Mouse (Mus musculus) left cerebral cortex, postnatal 10 days (tissue): ENCODE measurements around the gene Sh3gl1. TPM values are rescaled to one million over a fixed set of nuclear protein-coding genes. Genes with fewer than 3 reads are reported as not detected.

Experiments
- DNase-seq, 2 experiments: peaks; one replicate each; pipeline ENCODE4 v3.0.0; 2021 to 2022; ENCODE audit warnings: low spot score in 2 of 2, mixed read lengths in 1 of 2; ENCODE audit errors: extremely low spot score in 1 of 2
- intact Hi-C: fragments of 180-260 bp; cut with DNase I; formaldehyde crosslinking; loops from one replicate; pipeline ENCODE4 v1.15.1; 2025
- total RNA-seq, 2 experiments: library from RNA; stranded (reverse); gene quantifications; 2 replicates each; pipeline ENCODE4 v1.2.3; 2021

The Sh3gl1 gene
- total RNA-seq, 2 experiments from 2014 or later, result 53.7 TPM

DNA sequence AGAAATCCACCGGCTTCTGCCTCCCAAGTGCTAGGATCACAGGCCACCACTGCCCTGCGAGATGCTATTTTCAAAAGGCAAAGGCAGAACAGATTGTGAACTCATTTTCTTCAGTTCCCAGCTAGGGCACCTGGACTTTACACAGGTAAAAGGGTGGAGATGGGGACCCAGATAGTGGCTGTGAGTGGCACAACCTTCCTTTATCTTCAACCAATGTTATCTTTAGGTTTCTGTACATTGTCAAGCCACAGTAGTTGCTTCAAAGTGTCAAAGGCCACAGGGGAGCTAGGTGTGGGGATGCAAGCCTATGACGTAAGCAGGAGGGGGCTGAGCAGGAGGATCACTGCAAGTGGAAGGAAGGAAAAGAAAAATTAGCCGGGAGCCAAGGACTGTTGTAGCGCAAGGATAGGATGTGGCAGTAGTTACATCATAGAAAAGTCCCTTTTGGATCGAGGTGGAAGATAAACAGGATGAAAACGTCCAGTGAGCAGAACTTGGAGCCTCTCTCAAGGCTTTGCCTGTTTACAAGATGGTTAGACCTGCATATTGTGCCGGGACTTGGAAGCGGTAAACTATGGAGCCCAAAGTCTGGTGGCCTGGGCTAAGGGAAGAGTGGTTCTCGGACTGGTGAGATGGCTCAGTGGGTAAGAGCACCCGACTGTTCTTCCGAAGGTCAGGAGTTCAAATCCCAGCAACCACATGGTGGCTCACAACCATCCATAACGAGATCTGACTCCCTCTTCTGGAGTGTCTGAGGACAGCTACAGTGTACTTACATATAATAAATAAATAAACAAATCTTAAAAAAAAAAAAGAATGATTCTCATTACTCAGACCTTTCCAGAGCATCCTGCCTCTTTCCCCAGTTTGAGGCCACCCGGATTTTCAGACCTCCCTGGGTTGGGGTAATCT is 28.7 kb downstream of the Sh3gl1 start:
- no peak for DNase-seq
- intact Hi-C loops, result no loop called here

DNA sequence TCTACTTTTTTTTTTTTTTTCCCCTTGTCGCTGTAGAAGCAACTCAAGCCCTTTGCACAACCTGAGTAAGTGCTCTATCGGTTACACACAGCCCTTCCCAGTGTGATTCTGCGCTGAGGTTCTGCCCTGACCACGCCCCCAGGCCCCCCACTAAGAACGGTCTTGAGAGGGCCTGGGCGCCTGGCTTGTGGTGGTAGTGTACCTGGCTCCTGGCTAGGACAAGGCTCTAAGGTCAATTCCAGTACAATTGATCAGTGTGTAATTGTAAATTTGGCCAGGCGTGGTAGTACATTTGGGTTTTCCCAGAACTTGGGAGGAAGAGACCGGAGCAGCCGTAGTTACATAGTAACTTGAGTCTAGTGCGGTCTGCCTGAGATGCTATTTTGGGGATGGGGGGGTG is 29.5 kb downstream of the Sh3gl1 start:
- intact Hi-C loops, result no loop called here
- no peak for DNase-seq

DNA sequence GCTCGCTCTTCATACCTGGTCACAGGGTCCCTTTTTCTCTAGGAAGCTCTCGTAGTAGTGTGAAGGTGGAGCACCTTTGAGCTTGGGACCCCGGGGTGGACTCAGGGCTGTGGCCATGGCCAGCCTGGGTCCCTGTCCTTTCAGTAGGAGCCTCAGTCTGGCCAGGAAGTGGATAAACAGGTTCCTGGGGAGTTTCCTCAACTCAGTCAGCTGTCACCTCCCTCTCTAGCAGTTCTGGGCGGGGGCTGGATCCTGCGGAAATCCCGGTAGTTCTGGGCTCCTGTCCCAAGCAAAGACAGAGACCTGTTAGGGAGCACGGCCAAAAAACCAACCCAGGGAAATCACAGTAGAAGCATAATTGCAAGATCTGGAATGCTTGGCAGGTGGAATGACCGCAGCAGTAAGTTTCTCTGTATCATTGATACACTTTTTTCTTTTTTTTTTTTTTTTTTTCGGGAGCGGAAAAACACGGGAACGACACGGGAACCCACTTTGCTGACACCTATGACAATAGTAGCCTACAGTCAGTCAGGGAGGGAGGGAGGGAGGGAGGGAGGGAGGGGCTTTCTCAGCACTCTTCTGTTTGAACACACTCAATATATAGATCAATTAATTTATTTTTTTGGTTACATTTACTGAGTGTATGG is 30.9 kb downstream of the Sh3gl1 start, which contains the start of the genes Stap2 and Mpnd:
TSS of gene Stap2 (minus strand) at position 170 of the 647 bp plus-strand sequence.
TSS of gene Mpnd (plus strand) at position 297 of the 647 bp plus-strand sequence.
- intact Hi-C loops, result no loop called here
- peak in 1 of 2 experiments; percentile 81 for DNase-seq

DNA sequence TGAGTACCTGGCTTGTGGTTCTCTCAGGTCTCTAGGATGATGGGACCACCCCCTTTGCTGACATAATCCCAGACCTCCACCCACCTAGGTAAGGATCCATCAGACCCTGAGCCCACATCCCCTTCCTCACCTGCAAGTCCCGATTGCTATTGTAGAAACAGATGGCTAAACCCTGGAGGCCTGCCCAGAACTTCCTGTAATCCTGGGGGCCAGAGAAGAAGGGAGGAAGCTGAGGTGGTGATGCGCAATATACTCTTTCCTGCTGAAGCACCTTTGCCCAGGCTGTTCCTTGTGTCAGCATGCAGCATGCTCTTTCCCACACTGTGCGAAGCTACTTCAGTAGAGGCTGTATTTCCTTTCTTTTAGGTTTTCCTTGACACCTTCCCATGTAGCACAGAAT is 33.4 kb downstream of the Sh3gl1 start:
- intact Hi-C loops, result no loop called here
- no peak for DNase-seq

DNA sequence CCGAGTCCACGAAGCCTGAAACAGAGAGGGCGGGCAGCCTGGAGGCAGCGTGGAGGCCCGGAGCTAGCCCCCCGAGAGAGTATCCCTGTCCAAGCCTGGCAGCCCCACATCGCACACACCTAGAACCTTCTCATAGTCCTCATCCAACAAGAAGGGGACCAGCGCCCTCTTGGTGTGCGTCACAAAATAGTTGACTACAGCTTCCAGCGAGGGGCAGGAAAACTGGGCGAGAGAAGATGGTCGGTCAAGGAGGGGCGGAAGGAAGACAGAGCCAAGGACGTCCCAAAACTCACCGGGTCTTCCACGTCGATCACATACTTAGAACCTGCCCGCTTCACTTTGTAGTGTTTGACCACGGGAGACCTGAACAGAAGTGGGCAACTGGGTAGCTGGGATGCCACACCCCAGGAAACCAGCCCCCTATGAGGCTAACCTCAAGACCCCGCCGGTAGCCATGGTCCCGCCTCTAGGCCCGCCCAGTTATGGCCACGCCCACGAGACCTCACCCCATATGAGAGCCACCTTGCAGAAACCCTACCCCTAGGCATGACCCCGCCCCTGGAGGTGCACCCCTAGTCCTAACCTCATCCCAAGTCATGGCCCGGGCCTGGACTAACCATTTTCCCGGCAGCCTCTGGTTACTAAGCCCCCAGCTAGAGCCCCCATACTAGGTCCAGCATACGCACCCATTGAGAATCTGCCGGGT is 36.5 kb downstream of the Sh3gl1 start:
- DNase-seq, result no peak
- intact Hi-C loops, result no loop called here

DNA sequence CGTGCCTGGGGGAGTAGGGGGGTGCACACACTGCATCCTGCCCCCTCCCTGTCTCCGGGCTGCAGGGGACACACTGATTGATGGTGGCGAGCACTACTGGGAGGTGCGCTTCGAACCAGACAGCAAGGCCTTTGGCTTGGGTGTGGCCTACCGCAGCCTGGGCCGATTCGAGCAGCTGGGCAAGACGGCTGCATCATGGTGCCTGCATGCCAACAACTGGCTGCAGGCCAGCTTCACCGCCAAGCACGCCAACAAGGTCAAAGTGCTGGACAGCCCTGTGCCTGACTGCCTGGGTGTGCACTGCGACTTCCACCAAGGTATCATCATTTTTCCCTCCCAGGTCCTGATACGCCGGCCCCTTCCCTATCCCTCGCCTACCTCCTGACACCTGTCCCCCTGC is 40.4 kb downstream of the Sh3gl1 start:
- intact Hi-C loops, result no loop called here

DNA sequence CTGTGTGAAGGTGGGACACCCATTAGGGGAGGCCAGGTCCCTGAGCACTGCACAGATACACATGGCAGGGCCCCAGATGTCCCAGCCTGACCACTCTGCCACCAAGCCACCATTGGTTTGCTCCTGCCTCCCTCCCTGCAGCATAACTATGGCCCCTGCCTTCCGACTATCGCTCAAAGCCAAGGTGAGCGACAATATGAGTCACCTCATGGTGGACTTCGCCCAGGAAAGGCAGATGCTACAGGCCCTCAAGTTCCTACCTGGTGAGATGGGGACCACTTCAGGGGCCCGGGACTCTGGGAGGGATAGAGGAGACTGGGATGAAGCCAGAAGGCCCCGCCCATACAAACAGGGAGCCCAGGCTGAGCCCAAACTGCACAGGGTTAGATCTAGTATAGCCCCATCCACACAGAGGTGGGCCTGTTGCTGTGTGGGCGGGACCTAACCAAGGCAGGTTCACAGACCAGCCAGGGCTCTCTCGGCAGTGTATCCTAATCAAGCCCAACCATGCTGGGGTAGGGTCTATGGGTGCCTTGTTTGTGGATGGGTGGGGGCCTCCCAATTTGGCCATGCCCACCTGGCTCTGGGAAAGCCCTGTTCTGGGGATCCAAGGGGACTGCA is 46.0 kb downstream of the Sh3gl1 start:
- intact Hi-C loops, result no loop called here
- DNase-seq, result no peak

More for the DNA sequence above, 40.4 kb downstream of the Sh3gl1 start:
- DNase-seq, result no peak

DNA sequence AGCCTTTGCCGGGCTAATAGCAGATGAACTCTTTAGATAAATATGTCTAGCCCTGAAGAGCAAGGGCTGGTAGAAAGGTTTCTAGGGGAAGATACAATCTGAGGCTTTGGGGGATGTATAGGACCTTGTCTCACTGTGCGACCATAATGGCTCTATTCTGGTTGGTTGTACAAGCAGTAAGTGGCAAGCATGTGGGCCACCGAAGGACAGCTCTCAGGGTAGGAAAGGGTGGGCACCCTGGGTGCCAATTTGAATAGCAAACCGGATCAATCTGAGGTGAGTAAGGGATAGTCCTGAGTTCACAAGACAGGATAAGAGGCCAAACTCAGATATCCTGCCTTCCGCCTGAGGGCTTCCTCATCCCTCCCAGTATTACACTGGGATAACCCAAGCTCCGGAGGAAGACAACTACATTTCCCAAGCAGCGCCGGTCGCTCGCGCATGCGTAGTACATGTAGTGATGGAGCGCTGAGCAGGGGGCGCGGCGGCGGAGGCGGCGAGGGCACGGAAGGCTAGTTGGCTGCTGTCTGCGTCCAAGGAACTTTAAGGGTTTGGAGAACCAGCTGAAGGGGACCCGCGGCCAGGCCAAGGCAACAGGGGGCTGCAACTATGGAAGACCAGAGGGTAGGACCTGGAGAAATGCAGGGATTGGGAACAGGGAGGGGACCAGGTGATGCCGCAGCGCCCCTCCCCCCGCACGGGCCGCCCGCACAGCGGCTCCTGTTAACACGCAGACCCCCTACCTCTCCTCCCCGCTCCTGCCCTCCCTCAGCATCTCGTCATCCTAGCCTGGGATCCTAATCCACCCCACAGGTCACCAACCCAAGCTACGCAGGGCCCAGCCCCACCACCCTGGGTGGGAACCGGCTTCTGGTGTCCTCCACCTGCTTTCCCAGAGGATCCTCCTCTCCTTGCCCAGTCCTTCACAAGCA is 50.1 kb downstream of the Sh3gl1 start, which contains the start of gene Fsd1:
TSS of gene Fsd1 (plus strand) at position 480 of the 932 bp plus-strand sequence.
- peak; percentile 78 to 84 for DNase-seq
- intact Hi-C loops, result no loop called here

DNA sequence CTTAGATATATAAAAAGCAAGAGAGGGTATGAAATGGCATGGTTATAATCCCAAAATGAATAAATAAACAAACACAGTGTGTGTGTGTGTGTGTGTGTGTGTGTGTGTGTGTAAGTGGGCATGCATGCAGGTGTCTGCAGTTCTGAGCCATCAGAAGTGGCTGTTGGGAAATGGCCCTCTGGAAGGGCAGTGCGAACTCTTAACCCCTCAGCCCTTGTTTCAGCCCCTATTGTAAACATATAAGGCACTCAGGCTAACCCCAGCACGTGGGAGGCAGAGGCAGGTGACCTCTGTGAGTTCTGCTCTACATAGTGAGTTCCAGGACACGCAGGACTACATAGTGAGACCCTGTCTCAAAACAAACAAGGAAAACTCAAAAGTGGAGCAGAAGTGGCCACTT is 59.1 kb downstream of the Sh3gl1 start:
- no peak for DNase-seq
- intact Hi-C loops, result loop anchor here (5.0 kb wide), 1 partner anchor 35 kb away; no protein-coding TSS in a partner anchor

DNA sequence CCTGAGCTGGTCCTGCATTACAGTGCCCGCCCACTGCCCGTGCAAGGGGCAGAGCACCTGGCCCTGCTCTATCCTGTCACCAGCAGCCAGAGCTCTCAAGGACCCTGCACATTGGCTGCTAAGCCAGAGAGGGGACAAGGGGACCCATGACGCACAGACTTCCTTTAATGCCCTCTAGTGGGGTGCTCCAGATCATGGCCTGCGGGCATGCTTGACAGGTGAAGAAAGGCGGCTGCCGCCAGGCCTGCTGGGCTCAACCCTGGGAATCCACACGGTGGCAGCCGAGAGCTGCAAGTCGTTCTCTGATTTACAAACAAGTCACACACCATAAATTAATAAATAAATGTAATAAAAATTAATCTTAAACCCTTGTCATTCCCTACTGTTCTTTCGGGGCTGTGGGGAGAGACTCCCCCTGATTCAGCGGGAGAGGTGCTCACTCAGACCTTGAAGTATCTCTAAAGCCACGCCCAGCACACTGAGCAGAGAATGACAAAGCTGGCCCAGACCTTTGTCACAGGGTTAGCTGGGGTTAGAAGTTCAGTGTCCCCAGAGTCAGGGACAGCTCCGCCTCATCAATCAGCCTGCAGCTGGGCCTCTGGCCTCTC is 60.1 kb downstream of the Sh3gl1 start:
- intact Hi-C loops, result loop anchor here (5.0 kb wide), 1 partner anchor 36 kb away; no protein-coding TSS in a partner anchor
- DNase-seq, result peak; percentile 58 to 85

DNA sequence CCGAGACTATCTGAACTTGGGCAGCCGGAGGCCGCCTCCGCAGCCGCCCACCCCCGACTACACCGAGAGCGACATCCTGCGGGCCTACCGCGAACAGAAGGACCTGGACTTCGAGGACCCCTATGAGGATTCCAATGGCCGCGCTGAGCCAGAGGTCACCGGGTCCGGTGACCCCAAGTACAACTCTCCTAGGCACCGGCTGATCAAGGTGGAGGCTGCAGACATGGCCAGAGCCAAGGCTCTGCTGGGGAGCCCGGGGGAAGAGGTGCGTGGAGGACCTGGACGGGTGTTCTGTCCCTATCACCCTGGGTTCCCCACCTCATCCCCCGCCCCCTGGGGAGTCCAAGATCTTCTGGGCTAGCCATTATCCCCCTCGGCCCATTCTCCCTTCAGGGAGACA is 65.0 kb downstream of the Sh3gl1 start:
- peak in 1 of 2 experiments; percentile 44 for DNase-seq
- intact Hi-C loops, result no loop called here

DNA sequence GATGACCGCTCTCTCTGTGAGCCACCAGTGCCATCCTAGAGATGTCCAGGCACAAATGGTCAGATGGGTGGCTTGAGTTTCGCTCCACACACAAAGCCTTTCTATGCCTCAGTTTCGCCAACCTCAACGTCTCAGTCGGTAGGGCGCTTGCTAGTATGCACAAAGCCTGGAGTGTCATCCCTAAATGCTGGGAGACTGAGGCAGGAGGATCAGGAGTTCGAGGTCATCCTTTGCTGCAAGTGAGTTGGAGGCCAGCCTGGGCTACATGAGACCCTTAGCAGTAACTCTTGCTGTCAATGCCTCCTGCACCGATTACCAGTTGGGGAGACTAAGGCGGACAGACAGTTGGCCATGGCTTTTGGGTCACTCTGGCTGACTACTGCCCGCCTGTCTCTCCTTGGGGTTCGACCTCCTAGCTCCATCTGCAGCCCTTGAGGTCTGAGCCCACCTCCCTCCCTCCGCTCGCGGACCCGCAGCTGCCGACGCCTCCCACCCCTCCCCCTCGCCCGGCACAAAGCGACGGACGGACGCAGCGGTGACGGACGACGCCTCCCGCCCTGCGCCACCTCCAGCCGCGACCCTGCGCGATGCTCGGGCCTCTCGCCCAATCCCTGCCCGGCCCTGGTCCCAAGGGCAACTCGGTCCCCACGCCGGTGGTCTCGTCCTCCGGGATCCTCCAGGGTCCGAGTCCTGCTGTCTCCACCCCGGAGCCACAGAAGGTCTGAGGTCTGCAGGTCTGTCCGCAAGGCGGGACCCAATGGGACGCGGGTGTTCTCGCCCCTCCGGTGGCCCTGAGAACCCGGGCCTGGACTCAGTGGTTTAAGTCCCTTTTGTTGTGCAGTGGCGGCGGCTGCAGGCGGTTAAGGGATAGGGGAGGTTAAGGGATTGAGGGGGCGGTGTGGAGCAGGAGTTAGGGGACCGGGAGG is 66.2 kb downstream of the Sh3gl1 start, which contains the start of gene Shd:
TSS of gene Shd (plus strand) at position 502 of the 926 bp plus-strand sequence.
- intact Hi-C loops, result no loop called here
- DNase-seq, result peak in 1 of 2 experiments; percentile 77

DNA sequence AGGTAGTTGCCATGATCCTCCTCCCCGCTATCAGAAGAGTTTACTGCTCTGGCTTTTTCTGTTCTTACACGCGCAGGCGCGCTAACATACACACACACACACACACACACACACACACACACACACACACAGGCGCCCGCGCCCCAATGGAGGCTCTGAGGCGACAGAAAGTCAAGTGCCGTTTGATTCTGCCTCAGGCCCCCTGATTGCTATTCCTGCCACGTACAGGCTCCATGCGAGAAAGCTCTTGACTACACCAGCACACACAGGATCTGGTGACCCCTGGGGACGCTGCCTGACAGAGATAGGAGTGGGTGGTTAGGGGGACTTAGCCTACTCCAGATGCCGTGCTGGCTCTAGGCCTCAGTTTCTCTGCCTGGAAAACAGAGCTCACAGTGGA is 66.9 kb downstream of the Sh3gl1 start:
- intact Hi-C loops, result no loop called here
- DNase-seq, result peak; percentile 45 to 67

DNA sequence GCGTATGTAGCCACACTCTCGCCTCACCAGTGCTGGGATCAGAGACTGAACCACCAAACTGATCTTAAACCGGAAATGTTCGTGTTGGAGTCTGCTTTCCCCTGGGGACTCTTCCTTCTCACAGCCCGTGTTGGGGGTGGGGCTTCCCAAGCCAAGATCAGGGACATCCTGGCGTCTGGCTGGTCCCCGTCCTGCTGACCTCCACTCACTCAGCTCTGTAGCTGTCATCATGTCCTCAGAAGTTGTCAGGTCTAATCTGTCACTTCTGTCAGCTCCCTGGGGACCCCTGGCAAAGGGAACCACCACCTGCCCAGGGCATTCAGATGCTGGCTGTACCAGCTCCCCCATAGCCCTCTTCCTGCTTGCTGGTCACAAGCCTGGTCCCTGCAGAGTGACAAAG is 68.2 kb downstream of the Sh3gl1 start:
- intact Hi-C loops, result no loop called here
- peak in 1 of 2 experiments; percentile 74 for DNase-seq

DNA sequence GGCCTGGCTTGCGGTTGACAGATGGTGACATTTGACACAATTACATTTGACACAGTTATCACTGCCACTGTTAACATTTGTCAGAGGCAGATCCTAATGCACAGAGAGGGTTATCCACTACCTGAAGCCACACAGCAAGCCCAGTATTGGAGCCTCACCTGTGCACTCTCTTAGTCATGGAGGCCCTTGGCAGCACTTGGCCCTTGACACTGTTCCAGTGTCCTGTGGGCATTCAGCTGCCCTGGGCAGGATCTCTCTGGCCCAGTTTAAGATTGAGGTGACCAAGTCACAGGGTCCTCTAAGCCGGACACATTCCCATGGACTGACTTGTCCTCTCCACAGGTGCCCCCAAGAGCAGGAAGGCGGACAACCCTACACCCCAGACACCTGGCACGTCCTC is 69.2 kb downstream of the Sh3gl1 start:
- peak in 1 of 2 experiments; percentile 20 for DNase-seq
- intact Hi-C loops, result no loop called here
